Mouse (Mus musculus) myocyte (in vitro differentiated cells): ENCODE measurements around the gene Acot3.

Experiments used
- CEBPB ChIP-seq: IDR thresholded peaks from 2 replicates; pipeline ENCODE4 v1.6.1; 2011; ENCODE audit warnings: mild to moderate bottlenecking, moderate library complexity; ENCODE audit not compliant: poor library complexity, insufficient read depth, severe bottlenecking
- E2F4 ChIP-seq: IDR thresholded peaks from one replicate; pipeline ENCODE4 v1.6.1; 2011; ENCODE audit warnings: mild to moderate bottlenecking, control low read depth, moderate library complexity; ENCODE audit not compliant: insufficient read depth
- MAX ChIP-seq: IDR thresholded peaks from one replicate; pipeline ENCODE4 v1.6.1; 2011; ENCODE audit warnings: low read depth, mild to moderate bottlenecking, control low read depth
- MYOG ChIP-seq, 3 experiments: IDR thresholded peaks; one replicate each; pipeline ENCODE4 v1.6.1; 2011; ENCODE audit warnings: control low read depth in 2 of 3, low read depth in 2 of 3, mild to moderate bottlenecking in 2 of 3; ENCODE audit not compliant: insufficient read length in 2 of 3, control insufficient read depth in 1 of 3, insufficient read depth in 1 of 3
- POLR2A ChIP-seq: IDR thresholded peaks from one replicate; pipeline ENCODE4 v1.6.1; 2011; ENCODE audit warnings: low read depth, mild to moderate bottlenecking, control low read depth, moderate library complexity; ENCODE audit not compliant: insufficient read length
- POLR2AphosphoS2 ChIP-seq: IDR thresholded peaks from one replicate; pipeline ENCODE4 v1.6.1; 2011; ENCODE audit warnings: low read depth, control low read depth; ENCODE audit not compliant: insufficient read length
- SRF ChIP-seq: IDR thresholded peaks from one replicate; pipeline ENCODE4 v1.6.1; 2011; ENCODE audit warnings: low read depth; ENCODE audit not compliant: control insufficient read depth, insufficient read length
- TCF12 ChIP-seq: IDR thresholded peaks from one replicate; pipeline ENCODE4 v1.6.1; 2011; ENCODE audit warnings: mild to moderate bottlenecking, control low read depth; ENCODE audit not compliant: poor library complexity, insufficient read depth, severe bottlenecking

DNA sequence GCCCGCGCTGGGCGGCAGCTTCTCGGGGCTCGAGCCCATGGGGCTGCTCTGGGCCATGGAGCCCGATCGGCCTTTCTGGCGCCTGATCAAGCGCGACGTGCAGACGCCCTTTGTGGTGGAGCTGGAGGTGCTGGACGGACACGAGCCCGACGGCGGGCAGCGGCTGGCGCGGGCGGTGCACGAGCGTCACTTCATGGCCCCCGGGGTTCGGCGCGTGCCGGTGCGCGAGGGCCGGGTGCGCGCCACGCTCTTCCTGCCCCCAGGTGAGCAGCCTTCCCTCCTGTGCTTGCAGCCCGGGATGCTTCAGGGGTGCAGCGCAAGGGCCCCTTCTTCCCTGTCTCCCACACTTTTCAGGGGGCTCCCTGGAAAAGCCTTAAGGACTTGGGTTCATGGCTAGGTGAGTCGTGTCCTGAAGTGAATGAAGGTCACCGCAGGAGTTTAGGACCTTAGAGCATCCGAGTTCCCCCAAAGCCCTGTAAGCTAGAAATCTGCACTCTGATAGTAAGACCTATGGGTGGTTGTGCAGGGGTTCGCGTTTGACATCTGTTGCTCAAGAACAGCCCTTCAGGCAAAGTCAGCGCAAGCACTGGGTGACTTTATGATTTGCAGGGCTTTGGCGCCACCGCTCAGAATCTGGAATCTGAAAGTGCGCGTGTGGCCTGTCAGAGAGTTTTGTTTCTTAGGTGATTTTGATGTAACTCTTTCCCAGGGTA is 1.9 kb downstream of the Acot3 start:
- TF ChIP-seq MYOG (IDR thresholded peaks at IDR 0.05; ENCODE audit: control insufficient read depth in 1 of 3, insufficient read depth in 1 of 3, insufficient read length in 2 of 3, low read depth in 2 of 3) (no peak), TCF12 (no peak), POLR2A (no peak), SRF (no peak), E2F4 (no peak), MAX (no peak), POLR2AphosphoS2 (no peak), CEBPB (no peak)
